Mouse (Mus musculus): ENCODE results near the gene Ctnna2.

Ctnna2 gene

GRCm38 (mm10) chr6:77817116-77817515 lies 162.4 kb downstream of the Ctnna2 start:
- no peak for DNase-seq (ENCODE audit: low spot score)

- DNase-seq (ENCODE audit: low spot score), result no peak
Observed at GRCm38 (mm10) chr6:77811041-77811440, 168.5 kb downstream of the Ctnna2 start.

- DNase-seq (ENCODE audit: low spot score), result no peak
Observed at GRCm38 (mm10) chr6:77802604-77803003, 176.9 kb downstream of the Ctnna2 start.

- DNase-seq (ENCODE audit: low spot score), result no peak
Observed at GRCm38 (mm10) chr6:77783342-77783741, 196.2 kb downstream of the Ctnna2 start.

DNA sequence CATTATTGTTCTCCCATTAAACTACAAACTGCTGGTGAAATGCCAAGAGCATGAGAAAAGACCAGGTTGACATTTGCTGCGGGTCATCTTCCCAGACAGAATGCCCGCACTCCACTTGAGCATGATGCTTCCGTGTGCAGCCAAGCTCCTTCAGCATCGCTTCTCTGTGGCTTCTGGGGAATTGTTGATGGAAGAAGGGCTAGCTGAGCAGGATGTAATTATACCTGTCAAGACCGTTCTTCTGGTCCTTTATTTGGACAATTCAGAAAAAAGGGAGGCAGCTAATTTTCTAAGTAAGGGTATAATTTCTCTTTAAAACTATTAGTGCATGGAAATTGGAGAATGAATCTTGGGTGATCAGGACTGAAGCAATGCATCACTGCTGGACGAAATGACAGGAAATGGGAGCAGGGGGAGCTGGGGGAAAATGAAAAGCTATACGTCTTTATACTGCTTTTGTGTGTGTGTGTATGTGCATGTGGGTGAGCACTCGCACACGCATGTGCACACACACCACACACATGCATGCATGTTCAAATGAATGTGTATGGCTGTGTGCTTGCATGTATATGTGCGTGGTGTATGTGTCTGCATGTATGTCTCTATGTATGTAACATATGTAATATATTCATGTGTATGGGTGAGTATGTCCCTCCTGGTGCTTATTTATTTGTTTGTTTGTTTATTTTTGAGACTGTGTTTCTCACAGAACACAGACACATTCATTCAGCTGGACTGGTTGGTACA lies 211.0 kb downstream of the Ctnna2 start:
- DNase-seq (ENCODE audit: low spot score), result no peak

DNA sequence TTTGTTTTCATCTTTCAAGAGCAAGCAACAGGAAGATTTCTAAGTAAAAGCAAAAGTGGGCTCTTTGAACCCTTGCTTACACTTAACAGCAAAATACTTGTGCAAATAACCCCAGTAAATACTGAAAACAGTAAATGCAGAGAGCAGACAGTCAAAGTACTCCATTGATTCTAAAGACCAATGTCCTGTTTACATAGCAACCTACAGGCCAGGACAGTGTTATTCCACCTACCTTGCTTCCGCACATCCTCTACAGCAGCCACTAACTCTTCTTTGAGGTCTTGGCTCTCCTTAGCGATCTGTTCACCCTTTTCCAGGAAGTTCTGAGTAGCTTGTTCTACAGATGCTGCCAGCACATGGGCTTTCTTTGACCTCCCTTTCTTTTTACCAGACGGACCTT lies 221.3 kb downstream of the Ctnna2 start:
- no peak for DNase-seq (ENCODE audit: low spot score)

- DNase-seq (ENCODE audit: low spot score), result no peak
Observed at GRCm38 (mm10) chr6:77745426-77745825, 234.1 kb downstream of the Ctnna2 start.

- no peak for DNase-seq (ENCODE audit: low spot score)
Observed at GRCm38 (mm10) chr6:77743651-77744050, 235.8 kb downstream of the Ctnna2 start.

GRCm38 (mm10) chr6:77742988-77743387 lies 236.5 kb downstream of the Ctnna2 start:
- no peak for DNase-seq (ENCODE audit: low spot score)

DNA sequence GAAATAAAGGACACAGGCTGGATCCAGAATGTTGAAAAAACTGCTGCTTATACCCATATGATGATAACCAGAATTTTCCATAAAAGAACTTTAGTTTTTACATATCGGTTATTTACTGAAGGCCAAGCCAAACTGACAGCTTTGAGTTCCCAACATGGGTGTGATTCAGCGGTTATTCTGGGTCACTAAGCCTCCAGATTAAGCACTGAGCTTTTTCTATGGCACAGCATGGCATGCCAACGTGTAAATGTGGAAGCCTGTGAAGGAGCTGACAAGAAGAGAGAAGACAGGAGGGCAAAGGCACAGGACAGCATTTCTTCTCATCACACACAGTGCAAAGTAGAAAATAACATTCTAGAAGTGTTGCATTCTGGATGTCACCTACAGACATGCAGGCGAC lies 240.9 kb downstream of the Ctnna2 start:
- DNase-seq (ENCODE audit: low spot score), result no peak

GRCm38 (mm10) chr6:77724952-77725299 lies 254.6 kb downstream of the Ctnna2 start:
- no peak for DNase-seq (ENCODE audit: low spot score)

- no peak for DNase-seq (ENCODE audit: low spot score)
Observed at GRCm38 (mm10) chr6:77724042-77724951, 255.2 kb downstream of the Ctnna2 start.

DNA sequence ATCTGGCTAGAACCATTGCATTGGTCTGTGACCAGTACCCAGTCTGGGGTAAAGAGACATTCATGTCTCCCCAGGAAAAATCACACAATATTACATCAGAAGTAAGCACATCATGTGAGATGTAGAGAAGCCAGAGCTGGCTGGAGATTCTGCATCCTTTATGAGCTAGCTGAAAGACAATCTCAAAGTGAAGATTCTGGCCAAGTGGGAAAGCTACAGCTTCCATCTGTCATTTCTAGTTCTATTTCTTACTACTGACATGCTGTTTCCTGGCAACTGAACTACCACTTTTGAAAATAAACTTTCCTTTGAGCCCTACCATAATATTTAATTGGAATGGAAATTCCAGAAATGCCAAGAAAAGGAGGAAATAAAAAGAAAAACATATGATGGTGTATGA lies 285.4 kb downstream of the Ctnna2 start:
- no peak for DNase-seq (ENCODE audit: low spot score)

GRCm38 (mm10) chr6:77687173-77687572 lies 292.3 kb downstream of the Ctnna2 start:
- DNase-seq (ENCODE audit: low spot score), result no peak

GRCm38 (mm10) chr6:77650127-77650526 lies 329.4 kb downstream of the Ctnna2 start:
- DNase-seq (ENCODE audit: low spot score), result no peak

DNA sequence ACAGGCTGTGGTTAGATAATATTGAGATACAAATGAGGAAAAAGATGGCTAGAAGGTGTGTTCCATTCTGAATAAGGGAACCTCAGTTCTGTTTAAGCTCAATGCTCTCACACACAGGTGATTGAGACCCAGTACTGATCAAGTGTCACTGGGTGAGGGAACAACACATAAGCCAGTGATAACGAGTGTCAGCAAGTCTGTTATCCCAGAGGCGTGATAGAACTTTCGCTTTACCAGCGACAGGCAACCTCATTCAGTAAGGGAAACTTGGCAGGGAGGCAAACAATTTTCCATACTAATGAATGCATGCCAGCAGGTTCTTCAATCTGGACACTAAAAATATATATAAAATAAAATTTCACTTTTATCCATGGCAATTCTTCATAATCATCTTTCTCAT lies 334.9 kb downstream of the Ctnna2 start:
- no peak for DNase-seq (ENCODE audit: low spot score)

- no peak for DNase-seq (ENCODE audit: low spot score)
Observed at GRCm38 (mm10) chr6:77638784-77639183, 340.7 kb downstream of the Ctnna2 start.

- no peak for DNase-seq (ENCODE audit: low spot score)
Observed at GRCm38 (mm10) chr6:77633997-77634396, 345.5 kb downstream of the Ctnna2 start.

DNA sequence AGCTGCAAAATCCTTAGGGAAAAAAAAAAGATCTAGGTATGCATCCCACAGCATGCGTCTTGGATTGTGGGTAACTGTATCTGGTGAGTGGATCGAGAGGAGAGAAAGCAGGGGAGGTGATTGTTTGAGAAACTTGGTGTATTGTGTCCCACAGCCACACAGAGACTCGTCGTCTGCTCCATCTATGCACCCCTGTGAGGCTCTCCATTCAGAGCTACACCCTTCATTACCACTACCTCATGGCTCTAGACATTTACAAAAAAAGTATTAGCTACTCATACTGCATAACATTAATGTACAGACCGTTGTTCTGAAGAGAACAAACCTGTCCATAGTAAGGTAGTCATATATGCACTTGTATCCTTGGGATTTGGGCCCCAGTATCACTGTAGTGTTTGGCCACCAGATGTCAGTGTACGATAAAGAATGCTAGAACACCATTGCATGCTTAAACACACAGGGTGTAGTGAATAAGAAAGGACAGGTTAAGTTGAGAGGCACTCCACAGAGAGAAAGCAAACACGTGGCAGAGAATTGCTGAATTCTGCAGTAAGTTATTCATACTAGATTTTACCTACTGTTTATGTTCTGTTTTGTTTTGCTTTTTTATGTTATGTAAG lies 350.8 kb downstream of the Ctnna2 start:
- DNase-seq (ENCODE audit: low spot score), result no peak

DNA sequence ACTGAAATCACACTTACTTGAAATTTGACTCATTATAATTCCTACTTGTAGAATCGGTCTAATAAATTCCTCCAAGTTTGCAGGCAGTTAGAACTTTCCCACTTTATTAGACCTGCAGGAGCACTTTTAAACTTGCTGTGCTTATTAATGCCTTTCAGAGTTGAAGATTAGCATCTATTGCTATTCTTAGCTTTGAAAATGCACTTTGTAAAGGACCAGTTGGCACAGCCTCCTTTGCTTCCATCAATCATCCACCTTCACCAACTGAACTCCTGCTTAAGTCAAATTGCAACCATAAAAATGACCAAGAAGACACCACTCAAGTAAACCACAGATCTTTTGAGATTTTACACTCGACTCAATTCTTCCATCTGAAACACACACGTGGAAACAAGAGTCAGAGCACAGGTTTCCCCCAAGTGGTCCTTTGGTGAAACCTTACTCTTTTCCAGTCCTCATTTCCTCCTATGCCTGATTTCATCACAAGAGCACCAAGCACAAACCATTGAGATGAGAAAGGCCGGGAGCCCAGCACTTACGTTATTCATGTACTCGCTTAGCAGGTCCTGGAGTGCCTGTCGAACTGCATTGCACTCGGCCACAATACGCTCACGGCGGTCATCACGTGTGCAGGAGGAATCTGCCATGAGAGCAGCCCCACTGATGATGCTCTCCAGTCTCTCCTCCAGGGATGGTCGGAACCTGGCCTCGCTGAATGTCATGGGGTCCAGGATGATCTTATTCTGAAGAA lies 374.7 kb downstream of the Ctnna2 start:
- DNase-seq (ENCODE audit: low spot score), result no peak

DNA sequence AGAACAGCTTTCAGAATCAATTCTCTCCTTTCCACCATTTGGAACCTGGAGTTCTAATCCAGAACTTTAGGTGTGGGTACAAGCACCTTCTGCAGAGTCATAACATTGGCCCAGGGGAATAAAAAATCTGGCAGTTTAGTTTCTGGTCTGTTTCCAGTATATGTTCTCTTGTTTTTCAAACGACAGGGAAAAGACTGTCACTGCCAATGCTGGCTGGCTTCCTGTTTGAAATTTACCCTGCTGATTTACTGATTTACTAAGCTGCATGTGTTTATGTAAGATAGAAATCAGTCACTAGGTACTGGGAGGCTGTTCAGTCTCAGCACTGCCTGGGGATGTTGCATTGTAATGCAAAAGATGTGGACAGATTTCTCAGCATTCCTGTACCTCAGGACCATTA lies 375.6 kb downstream of the Ctnna2 start:
- no peak for DNase-seq (ENCODE audit: low spot score)

GRCm38 (mm10) chr6:77599244-77599643 lies 380.3 kb downstream of the Ctnna2 start:
- DNase-seq (ENCODE audit: low spot score), result no peak
